Mouse (Mus musculus): ENCODE measurements around the gene Trove2. TPM values are rescaled to one million over a fixed set of nuclear protein-coding genes. Genes with fewer than 3 reads are reported as not detected.
"Not testable (repeated sequence)": the region's sequence is repeated elsewhere in the genome, so short reads cannot be mapped to it uniquely, and the experiment has no call there.

The Trove2 gene
- polyA plus RNA-seq, 1 experiment: 1.9 TPM

- Histone ChIP-seq H3K4me3 (no peak overlapping the region), H3ac (ENCODE audit: control insufficient read depth, insufficient read length) (no peak overlapping the region), H3K79me2 (ENCODE audit: control insufficient read depth, insufficient read depth) (no peaks in the 10 kb centered on the region), H3K27me3 (ENCODE audit: control insufficient read depth, insufficient read depth, insufficient read length) (no peaks in the 10 kb centered on the region), H3K36me3 (ENCODE audit: control insufficient read depth, insufficient read depth) (no peaks in the 10 kb centered on the region), H3K4me2 (ENCODE audit: low read depth) (no peak overlapping the region)
- TF ChIP-seq SRF (IDR thresholded peaks at IDR 0.05; ENCODE audit: control insufficient read depth, insufficient read length, low read depth) (no peak), MYOG (IDR thresholded peaks at IDR 0.05; ENCODE audit: control insufficient read depth in 1 of 3, insufficient read depth in 1 of 3, insufficient read length in 2 of 3, low read depth in 2 of 3) (no peak), TCF3 (IDR thresholded peaks at IDR 0.05; ENCODE audit: insufficient read length, low read depth) (no peak), TCF12 (IDR thresholded peaks at IDR 0.05; ENCODE audit: insufficient read depth, poor library complexity, severe bottlenecking) (no peak), USF1 (IDR thresholded peaks at IDR 0.05; ENCODE audit: low read depth) (no peak), MAX (IDR thresholded peaks at IDR 0.05; ENCODE audit: low read depth) (no peak), POLR2A (IDR thresholded peaks at IDR 0.05; ENCODE audit: insufficient read length, low read depth) (no peak), MYOD1 (IDR thresholded peaks at IDR 0.05; ENCODE audit: control insufficient read depth in 1 of 3, insufficient read length in 2 of 3, low read depth in 2 of 3) (no peak), CEBPB (IDR thresholded peaks at IDR 0.05; ENCODE audit: insufficient read depth, poor library complexity, severe bottlenecking) (no peak), REST (IDR thresholded peaks at IDR 0.05; ENCODE audit: insufficient read depth, insufficient read length) (no peak), POLR2AphosphoS2 (IDR thresholded peaks at IDR 0.05; ENCODE audit: insufficient read length, low read depth) (no peak), E2F4 (IDR thresholded peaks at IDR 0.05; ENCODE audit: insufficient read depth) (no peak)
These were observed 45.2 kb downstream of the Trove2 start for GRCm38 (mm10) chr1:143731691-143732090.

DNA sequence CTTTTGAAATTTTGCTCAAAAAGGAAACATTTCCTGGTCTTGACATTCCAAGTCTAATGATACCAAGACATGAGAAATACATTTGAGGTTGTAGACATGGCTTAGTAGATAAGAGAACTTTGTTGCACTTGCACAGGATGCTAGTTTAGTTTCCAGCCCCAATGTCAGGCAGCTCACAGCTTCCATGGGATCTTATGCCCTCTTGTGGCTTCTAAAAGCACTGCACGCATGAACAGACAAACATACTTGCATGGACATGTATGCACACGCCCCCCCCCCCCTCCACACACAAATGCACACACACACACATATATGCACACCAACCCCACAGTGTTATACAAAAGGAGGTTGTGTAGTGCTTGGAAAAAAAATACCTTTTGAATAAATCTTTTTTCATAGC, 46.0 kb downstream of the Trove2 start:
- no peaks in the 10 kb centered on the region for H3K79me2 ChIP-seq (ENCODE audit: control insufficient read depth, insufficient read depth)
- no peaks in the 10 kb centered on the region for H3K27me3 ChIP-seq (ENCODE audit: control insufficient read depth, insufficient read depth, insufficient read length)
- no peak overlapping the region for H3K4me2 ChIP-seq (ENCODE audit: low read depth)
- H3ac ChIP-seq (ENCODE audit: control insufficient read depth, insufficient read length): no peak overlapping the region
- TF ChIP-seq POLR2A (IDR thresholded peaks at IDR 0.05; ENCODE audit: insufficient read length, low read depth) (no peak), USF1 (IDR thresholded peaks at IDR 0.05; ENCODE audit: low read depth) (no peak), SRF (IDR thresholded peaks at IDR 0.05; ENCODE audit: control insufficient read depth, insufficient read length, low read depth) (no peak)
- no peak overlapping the region for H3K4me3 ChIP-seq
- no peaks in the 10 kb centered on the region for H3K36me3 ChIP-seq (ENCODE audit: control insufficient read depth, insufficient read depth)

- Histone ChIP-seq H3K4me3 (no peak overlapping the region), H3K27me3 (ENCODE audit: control insufficient read depth, insufficient read depth, insufficient read length) (no peaks in the 10 kb centered on the region), H3K79me2 (ENCODE audit: control insufficient read depth, insufficient read depth) (no peaks in the 10 kb centered on the region), H3K4me2 (ENCODE audit: low read depth) (no peak overlapping the region), H3ac (ENCODE audit: control insufficient read depth, insufficient read length) (no peak overlapping the region), H3K36me3 (ENCODE audit: control insufficient read depth, insufficient read depth) (no peaks in the 10 kb centered on the region)
- TF ChIP-seq MAX (IDR thresholded peaks at IDR 0.05; ENCODE audit: low read depth) (no peak), TCF3 (IDR thresholded peaks at IDR 0.05; ENCODE audit: insufficient read length, low read depth) (no peak), MYOD1 (IDR thresholded peaks at IDR 0.05; ENCODE audit: control insufficient read depth in 1 of 3, insufficient read length in 2 of 3, low read depth in 2 of 3) (no peak), USF1 (IDR thresholded peaks at IDR 0.05; ENCODE audit: low read depth) (no peak), SRF (IDR thresholded peaks at IDR 0.05; ENCODE audit: control insufficient read depth, insufficient read length, low read depth) (no peak), POLR2A (IDR thresholded peaks at IDR 0.05; ENCODE audit: insufficient read length, low read depth) (no peak), TCF12 (IDR thresholded peaks at IDR 0.05; ENCODE audit: insufficient read depth, poor library complexity, severe bottlenecking) (no peak), POLR2AphosphoS2 (IDR thresholded peaks at IDR 0.05; ENCODE audit: insufficient read length, low read depth) (no peak), E2F4 (IDR thresholded peaks at IDR 0.05; ENCODE audit: insufficient read depth) (no peak), REST (IDR thresholded peaks at IDR 0.05; ENCODE audit: insufficient read depth, insufficient read length) (no peak), CEBPB (IDR thresholded peaks at IDR 0.05; ENCODE audit: insufficient read depth, poor library complexity, severe bottlenecking) (no peak), MYOG (IDR thresholded peaks at IDR 0.05; ENCODE audit: control insufficient read depth in 1 of 3, insufficient read depth in 1 of 3, insufficient read length in 2 of 3, low read depth in 2 of 3) (no peak)
These were observed 49.0 kb downstream of the Trove2 start for GRCm38 (mm10) chr1:143727701-143728445.

DNA sequence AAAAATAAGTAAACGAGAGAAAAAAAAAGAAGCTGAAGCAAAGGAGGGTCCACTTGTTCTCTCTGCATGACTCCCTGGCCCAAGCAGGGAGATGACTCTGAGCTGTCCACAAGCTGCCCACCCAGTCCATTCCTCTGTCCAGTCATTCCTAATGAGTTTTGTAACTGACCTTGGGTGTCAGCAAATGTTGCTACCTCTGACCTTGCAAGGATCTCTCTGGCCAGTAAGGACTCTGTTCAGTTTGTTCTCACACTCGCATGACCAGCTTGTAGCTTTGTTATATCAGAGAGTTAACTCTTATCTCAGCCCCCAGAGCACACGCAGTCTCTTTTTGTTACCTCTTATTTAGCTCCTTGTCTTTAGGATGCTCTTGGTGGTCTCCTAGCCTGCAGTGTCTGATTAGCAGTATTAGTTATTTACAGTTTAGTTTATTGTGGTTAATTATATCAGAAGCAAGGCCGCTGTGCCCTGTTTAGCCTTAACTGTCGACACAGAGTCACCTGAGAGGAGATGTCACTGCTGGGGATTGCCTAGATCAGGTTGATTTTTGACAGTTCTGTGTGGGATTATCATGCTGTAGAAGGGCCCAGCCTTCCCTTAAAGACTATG, 52.3 kb downstream of the Trove2 start:
- H3ac ChIP-seq (ENCODE audit: control insufficient read depth, insufficient read length): no peak overlapping the region
- H3K36me3 ChIP-seq (ENCODE audit: control insufficient read depth, insufficient read depth): no peaks in the 10 kb centered on the region

DNA sequence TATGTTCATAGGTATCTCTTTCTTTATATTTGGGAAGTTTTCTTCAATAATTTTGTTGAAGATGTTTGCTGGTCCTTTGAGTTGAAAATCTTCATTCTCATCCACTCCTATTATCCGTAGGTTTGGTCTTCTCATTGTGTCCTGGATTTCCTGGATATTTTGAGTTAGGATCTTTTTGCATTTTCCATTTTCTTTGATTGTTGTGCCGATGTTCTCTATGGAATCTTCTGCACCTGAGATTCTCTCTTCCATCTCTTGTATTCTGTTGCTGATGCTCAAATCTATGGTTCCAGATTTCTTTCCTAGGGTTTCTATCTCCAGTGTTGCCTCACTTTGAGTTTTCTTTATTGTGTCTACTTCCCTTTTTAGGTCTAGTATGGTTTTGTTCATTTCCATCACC, 60.8 kb downstream of the Trove2 start, which contains the start of gene Glrx2:
TSS of gene Glrx2 (plus strand) at position 301 of the 400 bp plus-strand sequence.
- not testable (repeated sequence) for H3K4me3 ChIP-seq; H3ac ChIP-seq (ENCODE audit: control insufficient read depth, insufficient read length); H3K79me2 ChIP-seq (ENCODE audit: control insufficient read depth, insufficient read depth); H3K27me3 ChIP-seq (ENCODE audit: control insufficient read depth, insufficient read depth, insufficient read length); H3K36me3 ChIP-seq (ENCODE audit: control insufficient read depth, insufficient read depth); H3K4me2 ChIP-seq (ENCODE audit: low read depth)

More for the DNA sequence above, 52.3 kb downstream of the Trove2 start:
- Histone ChIP-seq H3K4me3 (no peak overlapping the region), H3K27me3 (ENCODE audit: control insufficient read depth, insufficient read depth, insufficient read length) (no peaks in the 10 kb centered on the region), H3K4me2 (ENCODE audit: low read depth) (no peak overlapping the region), H3K79me2 (ENCODE audit: control insufficient read depth, insufficient read depth) (no peaks in the 10 kb centered on the region)
- no peak for TF ChIP-seq SRF (IDR thresholded peaks at IDR 0.05; ENCODE audit: control insufficient read depth, insufficient read length, low read depth)
- no peak for TF ChIP-seq TCF12 (IDR thresholded peaks at IDR 0.05; ENCODE audit: insufficient read depth, poor library complexity, severe bottlenecking)
- no peak for TF ChIP-seq MYOG (IDR thresholded peaks at IDR 0.05; ENCODE audit: control insufficient read depth in 1 of 3, insufficient read depth in 1 of 3, insufficient read length in 2 of 3, low read depth in 2 of 3)
- no peak for TF ChIP-seq USF1 (IDR thresholded peaks at IDR 0.05; ENCODE audit: low read depth)
- TF ChIP-seq MYOD1 (IDR thresholded peaks at IDR 0.05; ENCODE audit: control insufficient read depth in 1 of 3, insufficient read length in 2 of 3, low read depth in 2 of 3): no peak
- TF ChIP-seq POLR2A (IDR thresholded peaks at IDR 0.05; ENCODE audit: insufficient read length, low read depth): no peak
- TF ChIP-seq E2F4 (IDR thresholded peaks at IDR 0.05; ENCODE audit: insufficient read depth): no peak
- TF ChIP-seq MAX (IDR thresholded peaks at IDR 0.05; ENCODE audit: low read depth): no peak
- no peak for TF ChIP-seq TCF3 (IDR thresholded peaks at IDR 0.05; ENCODE audit: insufficient read length, low read depth)

Measured in myocyte (in vitro differentiated cells).